Mouse (Mus musculus): Measurements from ENCODE around the gene Plekha5.

Gene Plekha5

DNA sequence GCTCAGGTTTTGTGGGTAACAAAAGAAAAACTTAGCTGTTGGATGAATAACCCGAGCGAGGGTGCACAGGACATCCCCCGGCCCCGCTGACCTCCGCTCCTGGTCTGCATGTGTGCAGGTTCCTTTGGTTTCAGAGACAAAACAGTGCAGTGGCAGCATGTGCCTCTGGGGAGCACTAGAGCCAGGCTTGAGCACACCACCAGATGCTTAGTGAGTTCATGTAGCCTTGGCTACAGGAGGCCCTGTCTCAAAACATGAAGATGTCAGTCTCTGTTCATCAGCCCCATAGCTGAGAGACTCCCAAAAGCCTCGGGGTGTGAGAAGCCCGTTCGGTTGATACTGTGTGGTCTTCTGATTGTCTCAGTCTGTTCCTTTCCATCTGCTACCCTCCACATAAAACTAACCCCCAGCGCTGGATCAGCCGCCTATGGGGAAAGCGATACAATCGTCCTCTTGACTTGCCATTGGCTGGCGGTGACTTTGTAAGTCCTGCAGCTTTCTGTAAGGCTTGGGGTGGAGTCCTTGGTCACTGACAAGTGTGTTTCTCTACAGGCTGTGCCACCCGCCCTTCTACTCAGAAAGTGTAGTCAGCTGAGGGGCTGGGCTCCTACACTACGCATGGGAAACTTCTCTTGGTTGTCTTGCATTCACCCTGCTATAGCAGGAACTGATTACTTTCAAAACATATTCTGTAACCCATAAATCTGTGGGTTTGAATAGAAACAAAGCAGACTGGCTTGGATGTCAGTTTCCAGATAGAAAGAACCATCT, 32.7 kb downstream of the Plekha5 start:
- no peak for DNase-seq

DNA sequence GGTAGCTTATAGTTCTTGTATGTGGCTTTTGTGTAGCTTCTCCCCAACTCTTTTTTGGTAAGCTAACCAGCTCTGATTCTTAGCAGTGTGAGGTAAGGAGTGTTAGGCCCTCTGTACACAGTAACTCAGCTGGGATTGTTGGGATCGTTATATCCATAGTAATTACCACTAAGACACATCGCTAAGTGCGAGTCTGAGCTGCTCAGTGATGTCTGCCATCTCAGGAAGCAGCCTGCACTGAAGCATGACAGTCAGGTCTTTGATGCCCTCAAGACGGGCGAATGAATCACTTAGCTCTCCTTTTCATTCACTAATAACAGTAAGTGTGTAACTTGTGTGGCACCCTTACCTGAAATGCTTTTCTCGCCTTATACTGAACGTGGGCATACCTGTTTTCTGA, 36.5 kb downstream of the Plekha5 start:
- no peak for DNase-seq

- DNase-seq: no peak
Observed at GRCm38 (mm10) chr6:140464818-140465217, 41.0 kb downstream of the Plekha5 start.

DNA sequence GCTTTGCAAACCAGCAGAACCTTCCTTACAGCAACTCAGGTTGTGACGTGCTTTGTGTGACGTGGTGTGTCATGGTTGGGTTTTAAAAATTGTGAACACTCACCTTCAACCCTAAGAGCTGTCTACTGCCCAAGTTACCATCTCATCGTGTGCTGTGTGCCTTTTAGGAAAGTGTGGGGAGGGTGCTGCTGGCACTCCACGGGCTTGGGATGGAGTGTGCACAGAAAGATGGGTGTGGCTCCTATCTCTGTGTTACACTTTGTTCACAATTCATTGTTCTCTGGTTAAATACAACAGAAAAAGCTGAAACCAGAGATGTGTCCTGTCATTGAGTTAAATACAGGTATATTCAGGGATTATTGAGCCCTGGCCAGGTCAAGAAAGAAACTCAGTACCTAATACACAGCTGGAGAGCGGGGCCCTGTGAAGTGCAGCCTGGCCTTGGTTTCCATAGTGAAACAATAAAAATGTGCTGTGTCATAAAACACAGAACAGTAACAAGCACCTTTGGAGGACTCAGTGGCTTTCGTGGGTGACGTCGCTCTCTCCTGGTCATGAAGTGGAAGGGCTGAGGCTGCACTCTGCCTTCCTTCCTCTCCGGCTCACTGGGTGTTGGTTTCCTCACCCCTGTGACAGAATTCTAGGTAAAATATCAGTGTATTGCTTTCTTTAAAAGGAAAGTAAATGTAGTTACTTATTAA, 42.2 kb downstream of the Plekha5 start:
- DNase-seq: no peak

- no peak for DNase-seq
Observed at GRCm38 (mm10) chr6:140466841-140467240, 43.0 kb downstream of the Plekha5 start.

DNA sequence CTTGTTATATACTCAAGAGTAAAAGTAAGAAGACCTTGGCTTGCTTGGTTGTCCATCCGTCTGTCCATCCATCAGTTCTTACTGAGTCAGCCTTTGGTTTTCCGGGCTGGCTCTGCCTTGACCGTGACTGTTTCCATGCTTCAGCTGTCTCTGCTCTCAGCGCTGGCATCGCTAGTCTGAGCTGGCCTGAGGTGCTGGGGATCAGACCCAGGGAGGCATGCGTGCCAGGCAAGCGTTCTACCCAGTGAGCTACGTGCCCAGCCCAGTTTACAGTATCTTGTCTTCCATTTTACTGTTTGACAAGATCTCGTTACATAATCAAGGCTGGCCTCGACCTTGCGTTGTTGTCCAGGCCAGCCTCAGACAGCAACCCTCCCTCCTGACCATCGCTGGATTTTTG, 44.0 kb downstream of the Plekha5 start:
- DNase-seq: no peak

GRCm38 (mm10) chr6:140469791-140470190, 45.9 kb downstream of the Plekha5 start:
- DNase-seq: no peak

DNA sequence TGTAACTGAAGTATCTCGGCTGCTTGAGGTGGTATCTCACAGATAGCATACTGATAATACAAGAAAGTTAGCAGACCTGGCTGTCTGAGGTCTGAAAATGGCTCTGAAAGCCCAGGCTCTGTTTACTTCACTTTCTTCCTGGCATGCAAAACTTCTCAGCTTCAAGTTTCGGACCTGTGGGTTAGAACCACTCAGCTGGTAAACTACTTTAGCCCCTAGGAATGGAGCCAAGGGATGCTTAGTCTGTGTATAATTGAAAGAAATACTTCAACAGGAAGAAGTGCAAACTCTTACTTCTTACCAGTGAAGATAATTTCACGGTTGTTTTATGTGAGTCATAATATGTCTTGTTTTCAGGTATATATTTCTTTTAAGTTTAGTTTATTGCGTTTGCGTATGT, 47.9 kb downstream of the Plekha5 start:
- no peak for DNase-seq

DNA sequence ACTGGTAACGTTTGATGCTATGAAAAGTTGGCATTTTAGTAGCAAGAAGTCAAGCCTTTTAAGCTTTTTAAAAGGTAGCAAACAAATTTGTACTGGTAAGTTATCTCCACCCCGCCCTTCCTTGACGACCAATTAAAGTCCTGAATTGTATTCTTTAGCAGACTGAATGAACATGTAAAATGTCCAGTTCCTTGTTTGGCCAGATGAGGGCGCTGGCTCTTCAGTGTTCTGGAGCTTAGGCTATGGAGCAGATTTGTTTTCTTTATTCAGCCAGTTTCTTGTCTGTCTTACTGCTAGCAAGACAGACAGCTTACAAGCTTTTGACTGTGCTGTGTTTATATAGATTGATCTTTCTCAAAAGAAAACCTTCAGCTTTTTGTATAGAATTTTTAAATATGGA, 48.5 kb downstream of the Plekha5 start:
- DNase-seq: peak; percentile 75

GRCm38 (mm10) chr6:140475393-140476087, 51.7 kb downstream of the Plekha5 start:
- no peak for DNase-seq

- DNase-seq: no peak
Observed at GRCm38 (mm10) chr6:140476981-140477380, 53.1 kb downstream of the Plekha5 start.

- no peak for DNase-seq
Observed at GRCm38 (mm10) chr6:140478031-140478430, 54.2 kb downstream of the Plekha5 start.

GRCm38 (mm10) chr6:140478943-140479342, 55.1 kb downstream of the Plekha5 start:
- peak; percentile 69 for DNase-seq

DNA sequence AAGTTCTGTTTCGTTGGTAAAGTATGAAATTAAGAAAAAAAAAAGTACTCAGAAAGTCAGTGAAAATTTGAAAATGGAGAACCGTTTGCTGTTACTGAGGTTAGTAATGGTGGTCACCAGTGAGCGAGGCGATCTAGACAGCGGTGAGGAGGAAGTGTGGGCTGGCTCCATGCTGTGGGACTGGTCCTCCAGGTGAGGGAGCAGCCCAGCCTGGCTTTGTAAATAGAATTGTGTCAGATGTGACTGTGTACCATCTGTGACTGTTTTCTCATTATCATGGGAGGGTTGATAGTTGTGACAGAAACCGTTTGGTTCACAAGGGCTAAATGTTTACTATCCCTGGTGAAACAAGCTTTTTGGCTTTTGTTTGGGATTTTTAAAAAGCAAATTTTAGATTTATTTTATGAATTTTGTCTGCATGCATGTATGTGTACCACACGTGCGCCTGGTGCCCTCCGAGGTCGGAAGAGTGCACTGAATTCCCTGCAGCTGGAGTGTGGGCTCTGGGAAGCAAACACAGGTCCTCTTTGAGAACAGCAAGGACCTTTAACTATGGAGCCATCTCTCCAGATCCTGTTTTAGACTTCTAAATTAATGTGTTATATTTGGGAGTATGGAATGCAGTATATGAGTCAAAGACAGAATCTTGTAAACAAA, 56.7 kb downstream of the Plekha5 start:
- no peak for DNase-seq

- DNase-seq: peak; percentile 89
Observed at GRCm38 (mm10) chr6:140481701-140482460, 58.0 kb downstream of the Plekha5 start.

DNA sequence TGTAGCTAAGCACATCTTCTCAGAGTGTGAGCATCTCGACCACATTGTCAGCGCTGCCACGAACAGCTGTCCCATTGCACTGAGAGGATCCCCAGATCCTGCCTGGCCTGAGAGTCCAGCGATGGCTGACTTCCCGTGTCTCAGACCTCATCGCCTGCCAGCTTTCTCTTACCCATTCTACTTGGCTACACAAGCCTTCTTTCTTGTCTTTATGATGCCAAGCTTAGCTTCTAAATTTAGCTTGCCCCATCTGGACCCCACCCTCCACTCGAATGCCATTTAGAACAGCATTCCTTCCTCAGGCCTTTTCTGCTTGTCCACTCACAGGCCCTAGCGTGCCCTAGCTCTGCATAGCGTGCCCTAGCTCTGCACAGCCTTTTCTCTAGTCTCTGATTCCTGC, 60.3 kb downstream of the Plekha5 start:
- no peak for DNase-seq

DNA sequence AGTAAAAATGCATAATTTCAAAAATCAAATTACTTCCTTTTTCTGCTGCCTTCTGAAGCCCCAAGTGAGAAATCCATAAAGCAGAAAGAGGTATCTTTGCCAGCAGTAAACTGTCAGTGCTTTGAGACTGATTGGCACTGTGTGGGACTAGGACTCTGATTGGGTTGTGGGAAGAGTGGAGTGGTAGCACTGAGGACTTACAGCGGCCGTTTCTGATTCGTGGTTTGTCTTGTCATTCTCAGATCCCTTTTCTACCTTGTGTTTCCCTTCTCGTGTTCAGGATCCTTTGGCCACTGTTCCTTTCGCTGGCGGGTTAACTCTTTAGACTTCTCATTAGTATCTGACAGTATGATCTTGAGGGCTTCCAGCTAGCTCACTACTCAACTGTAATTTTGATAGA, 61.8 kb downstream of the Plekha5 start:
- DNase-seq: no peak

- no peak for DNase-seq
Observed at GRCm38 (mm10) chr6:140486685-140487084, 62.8 kb downstream of the Plekha5 start.

- no peak for DNase-seq
Observed at GRCm38 (mm10) chr6:140487489-140487888, 63.6 kb downstream of the Plekha5 start.

DNA sequence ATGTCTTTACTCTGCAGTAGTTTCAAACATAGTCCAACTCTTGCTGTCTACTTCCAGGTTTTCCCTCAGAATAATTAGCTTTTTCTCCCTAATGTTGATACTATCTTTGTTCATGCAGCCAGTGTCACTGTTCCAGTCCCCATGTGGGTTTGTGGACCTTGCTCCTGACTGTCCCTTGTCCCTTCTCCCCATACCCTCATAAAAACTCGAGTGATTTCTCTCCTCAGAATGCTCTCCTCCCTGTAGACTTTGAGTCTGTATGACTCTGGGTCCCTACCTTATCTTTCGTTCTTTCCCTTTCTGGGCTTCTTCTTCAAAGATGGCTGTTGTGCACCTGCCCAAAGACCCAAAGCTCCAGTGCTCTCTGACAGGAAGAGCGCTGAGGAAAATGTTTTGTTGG, 64.8 kb downstream of the Plekha5 start:
- DNase-seq: no peak

DNA sequence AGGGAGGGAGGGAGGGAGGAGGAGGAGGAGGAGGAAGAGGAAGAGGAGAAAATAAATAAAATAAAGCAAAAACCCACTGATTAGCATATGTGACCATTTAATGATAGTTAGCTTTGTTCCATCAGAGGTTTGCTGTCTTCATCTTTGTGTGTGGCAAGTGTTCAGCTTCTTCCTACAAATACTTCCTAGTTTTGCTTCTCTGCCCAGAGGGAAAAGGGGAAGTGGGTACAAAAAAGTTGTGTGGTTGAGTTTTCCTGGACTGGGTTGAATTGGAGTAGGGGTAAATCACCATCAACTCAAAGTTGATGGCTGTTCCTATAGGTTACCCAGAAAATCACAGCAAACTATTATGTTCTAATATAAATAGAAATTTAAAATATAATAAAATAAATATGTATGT, 65.7 kb downstream of the Plekha5 start:
- no peak for DNase-seq

DNA sequence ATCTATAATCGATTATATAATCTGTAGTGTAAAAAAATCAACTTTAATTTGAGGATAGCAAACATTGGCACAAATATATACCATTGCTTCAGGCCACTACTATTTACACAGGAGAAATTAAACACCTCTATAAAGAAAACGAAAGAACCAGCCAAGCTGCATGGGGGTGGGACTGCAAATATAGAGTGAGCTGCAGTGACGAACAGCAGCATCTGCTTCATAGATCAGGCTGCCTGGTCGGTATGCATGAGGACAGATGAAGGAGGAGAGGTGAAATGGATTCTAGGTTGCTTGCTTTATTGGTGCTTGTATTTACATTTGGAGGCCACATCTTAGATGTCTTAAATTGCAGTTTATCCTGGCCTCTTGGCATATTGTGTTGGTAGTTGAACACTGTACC, 66.4 kb downstream of the Plekha5 start:
- DNase-seq: no peak
